Mouse (Mus musculus) liver, embryonic 18 days (tissue): Measurements from ENCODE around the gene Defb30. TPM values are rescaled to one million over a fixed set of nuclear protein-coding genes. Genes with fewer than 3 reads are reported as not detected.

Experiments
- polyA plus RNA-seq: library from polyadenylated mRNA; depleted of rRNA; stranded (reverse); fragments of >200 nt; gene quantifications from 2 replicates; pipeline ENCODE4 v1.2.3, GENCODE M21; 2012; rRNA removed

The Defb30 gene
- not detected in 2 replicates for polyA plus RNA-seq

GRCm38 (mm10) chr14:63049910-63050370 lies at the start of gene Defb30:
TSS of gene Defb30 (minus strand) at chr14:63049960.

GRCm38 (mm10) chr14:63046691-63047090 lies 3.1 kb downstream of the Defb30 start, which contains the start of gene Defb42:
TSS of gene Defb42 (plus strand) at chr14:63046991.

GRCm38 (mm10) chr14:63011471-63011870 lies 38.3 kb downstream of the Defb30 start, which contains the start of gene Defb43:
TSS of gene Defb43 (plus strand) at chr14:63011771.

GRCm38 (mm10) chr14:62997777-62998176 lies 52.0 kb downstream of the Defb30 start, which contains the start of gene Defb47:
TSS of gene Defb47 (plus strand) at chr14:62998077.

GRCm38 (mm10) chr14:62984410-62984809 lies 65.3 kb downstream of the Defb30 start, which contains the start of gene Defb48:
TSS of gene Defb48 (minus strand) at chr14:62984510.

Other genes starting within 250 kb of the Defb30 start
- gene Wdfy2, start 212.3 kb downstream of the Defb30 start, polyA plus RNA-seq: 3.1 and 3.3 TPM in 2 replicates
- gene Defb48, start 65.5 kb downstream of the Defb30 start, polyA plus RNA-seq: not detected in 2 replicates
- gene Defb47, start 51.9 kb downstream of the Defb30 start, polyA plus RNA-seq: not detected in 2 replicates
- gene Defb43, start 38.2 kb downstream of the Defb30 start, polyA plus RNA-seq: not detected in 2 replicates
- gene Defb42, start 3.0 kb downstream of the Defb30 start, polyA plus RNA-seq: not detected in 2 replicates